Mouse (Mus musculus): ENCODE measurements around the gene Bcl7c. TPM values are rescaled to one million over a fixed set of nuclear protein-coding genes. Genes with fewer than 3 reads are reported as not detected.
A peak's percentile ranks its signal among the peaks of the same experiment; 100 is the strongest.

Bcl7c gene
- polyA plus RNA-seq, 1 experiment from 2014 or later, result 56.6 TPM

- no peak overlapping the region for H3K4me3 ChIP-seq
- H3K9me3 ChIP-seq, result no peaks in the 10 kb centered on the region
- 0 out of 2 replicates have a peak, but pooled peaks cover 4% of the 10 kb centered on the region for H3K4me1 ChIP-seq (replicated peaks)
- DNase-seq (ENCODE audit: low spot score), result no peak
- H3K36me3 ChIP-seq, result peaks cover 8% of the 10 kb centered on the region; the same call in 1 of the 2 replicates
- 88% methylated on average over 11 of the region's 11 CpGs for WGBS
- no peaks in the 10 kb centered on the region for H3K27me3 ChIP-seq (ENCODE audit: insufficient read depth, poor library complexity, severe bottlenecking)
- no peak overlapping the region for H3K27ac ChIP-seq
Measured at GRCm38 (mm10) chr7:127671880-127672774, 36.6 kb downstream of the Bcl7c start.

- Histone ChIP-seq H3K27me3 (ENCODE audit: insufficient read depth, poor library complexity, severe bottlenecking) (no peaks in the 10 kb centered on the region), H3K36me3 (peaks cover 19% of the 10 kb centered on the region), H3K4me3 (no peak overlapping the region), H3K9me3 (no peaks in the 10 kb centered on the region), H3K4me1 (replicated peaks) (no peaks in the 10 kb centered on the region), H3K27ac (no peak overlapping the region)
- no peak for DNase-seq (ENCODE audit: low spot score)
- WGBS, result 81% methylated on average over 8 of the region's 8 CpGs
Measured at GRCm38 (mm10) chr7:127667171-127667570, 41.6 kb downstream of the Bcl7c start.

- H3K27me3 ChIP-seq (ENCODE audit: insufficient read depth, poor library complexity, severe bottlenecking), result no peaks in the 10 kb centered on the region
- H3K4me1 ChIP-seq (replicated peaks), result no peaks in the 10 kb centered on the region
- no peak overlapping the region for H3K4me3 ChIP-seq
- H3K27ac ChIP-seq, result no peak overlapping the region
- peaks cover 19% of the 10 kb centered on the region for H3K36me3 ChIP-seq
- WGBS, result 89% methylated on average over 13 of the region's 13 CpGs
- H3K9me3 ChIP-seq, result no peaks in the 10 kb centered on the region
- DNase-seq (ENCODE audit: low spot score), result no peak
Measured at GRCm38 (mm10) chr7:127666679-127667078, 42.1 kb downstream of the Bcl7c start.

- H3K27me3 ChIP-seq (ENCODE audit: insufficient read depth, poor library complexity, severe bottlenecking), result no peaks in the 10 kb centered on the region
- no peak for DNase-seq (ENCODE audit: low spot score)
- H3K4me1 ChIP-seq (replicated peaks), result no peaks in the 10 kb centered on the region
- 93% methylated on average over 6 of the region's 6 CpGs for WGBS
- H3K9me3 ChIP-seq, result no peaks in the 10 kb centered on the region
- H3K27ac ChIP-seq, result no peak overlapping the region
- H3K36me3 ChIP-seq, result peaks cover 19% of the 10 kb centered on the region
- H3K4me3 ChIP-seq, result no peak overlapping the region
Measured at GRCm38 (mm10) chr7:127666066-127666654, 42.6 kb downstream of the Bcl7c start.

DNA sequence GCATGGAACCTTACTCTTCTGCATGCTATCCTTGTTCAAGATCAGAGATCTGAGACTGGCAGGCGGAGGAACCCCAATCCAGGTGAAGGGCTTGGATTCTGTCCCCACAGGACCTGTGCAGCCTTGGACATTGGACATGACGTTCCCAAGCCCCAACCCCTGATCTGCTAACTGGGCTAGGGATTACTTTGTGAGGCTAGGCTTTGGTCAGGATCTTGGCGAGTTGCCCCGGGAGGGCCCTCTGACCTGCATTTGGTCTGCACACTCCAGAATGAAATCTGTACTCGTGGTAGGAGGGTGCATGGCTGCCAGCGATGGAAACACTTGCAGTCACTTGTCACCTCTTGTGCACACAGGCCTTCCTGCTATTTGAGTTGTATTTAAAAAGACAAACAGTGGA lies 45.8 kb downstream of the Bcl7c start:
- no peaks in the 10 kb centered on the region for H3K27me3 ChIP-seq (ENCODE audit: insufficient read depth, poor library complexity, severe bottlenecking)
- no peak overlapping the region for H3K27ac ChIP-seq
- WGBS, result 92% methylated on average over 6 of the region's 6 CpGs
- H3K4me1 ChIP-seq (replicated peaks), result no peaks in the 10 kb centered on the region
- peaks cover 19% of the 10 kb centered on the region for H3K36me3 ChIP-seq
- DNase-seq (ENCODE audit: low spot score), result no peak
- H3K9me3 ChIP-seq, result no peaks in the 10 kb centered on the region
- H3K4me3 ChIP-seq, result no peak overlapping the region

DNA sequence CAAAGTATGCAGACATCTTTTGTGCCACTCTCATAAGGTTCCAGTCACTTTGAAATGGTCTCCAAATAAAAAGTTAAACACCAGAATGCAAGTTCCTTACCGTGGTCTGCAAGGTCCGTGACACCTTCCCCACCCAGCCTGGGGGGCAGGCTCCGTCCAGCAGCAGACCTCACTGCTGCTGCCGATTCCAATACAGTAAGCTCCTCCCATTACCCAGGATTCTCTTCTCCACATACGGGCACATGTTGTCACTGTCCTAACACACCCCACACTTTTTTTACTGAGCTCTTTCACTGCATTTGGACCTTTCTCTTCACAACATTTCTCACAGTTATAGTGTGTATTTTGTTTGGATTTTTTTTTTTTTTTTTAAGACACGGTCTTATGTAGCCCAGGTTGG lies 46.9 kb downstream of the Bcl7c start:
- Histone ChIP-seq H3K4me3 (no peak overlapping the region), H3K9me3 (no peaks in the 10 kb centered on the region), H3K27ac (no peak overlapping the region), H3K4me1 (replicated peaks) (no peaks in the 10 kb centered on the region), H3K36me3 (peaks cover 18% of the 10 kb centered on the region), H3K27me3 (ENCODE audit: insufficient read depth, poor library complexity, severe bottlenecking) (no peaks in the 10 kb centered on the region)
- DNase-seq (ENCODE audit: low spot score), result no peak
- WGBS, result 78% methylated on average over 6 of the region's 6 CpGs

DNA sequence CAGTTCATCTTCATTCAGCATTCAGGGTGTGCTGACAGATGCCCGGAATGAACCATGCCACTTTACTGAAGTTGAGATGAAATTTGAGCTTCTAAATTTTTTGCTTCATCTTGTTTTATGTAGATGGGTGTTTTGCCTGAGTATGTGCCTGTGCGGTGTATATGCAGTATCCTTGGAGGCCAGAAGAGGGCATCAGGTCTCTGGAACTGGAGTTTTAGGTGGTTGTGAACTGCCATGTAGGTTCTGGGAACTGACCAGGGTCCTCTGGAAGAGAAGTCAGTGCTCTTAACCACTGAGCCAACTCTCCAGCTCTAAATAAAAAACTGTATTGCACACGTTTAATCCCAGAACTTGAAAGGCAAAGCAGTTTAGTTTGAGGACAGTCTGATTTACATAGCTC lies 47.9 kb downstream of the Bcl7c start:
- no peak for DNase-seq (ENCODE audit: low spot score)
- no peaks in the 10 kb centered on the region for H3K9me3 ChIP-seq
- H3K4me3 ChIP-seq, result no peak overlapping the region
- no peaks in the 10 kb centered on the region for H3K27me3 ChIP-seq (ENCODE audit: insufficient read depth, poor library complexity, severe bottlenecking)
- peaks cover 9% of the 10 kb centered on the region for H3K36me3 ChIP-seq
- H3K27ac ChIP-seq, result no peak overlapping the region
- WGBS, result 87% methylated on average over 3 of the region's 3 CpGs
- no peaks in the 10 kb centered on the region for H3K4me1 ChIP-seq (replicated peaks)

DNA sequence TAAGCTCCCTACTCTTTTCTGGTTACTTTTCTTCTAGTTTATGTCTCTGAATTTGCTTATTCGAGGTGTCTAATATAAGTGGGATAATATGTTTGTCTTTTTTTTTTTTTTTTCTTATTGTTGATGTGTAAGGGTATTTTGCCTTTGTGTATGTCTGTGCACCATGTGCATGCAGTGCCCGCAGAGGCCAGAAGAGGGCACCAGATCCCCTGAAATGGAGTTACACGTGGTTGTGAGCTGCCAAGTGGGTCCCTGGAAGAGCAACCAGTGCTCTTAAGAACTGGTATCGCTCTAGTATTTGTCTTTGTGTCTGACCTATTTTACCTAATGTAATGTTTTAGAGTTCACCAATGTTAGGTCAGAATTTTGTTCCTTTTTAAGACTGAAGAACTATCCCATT lies 51.8 kb downstream of the Bcl7c start:
- H3K27ac ChIP-seq, result no peak overlapping the region
- WGBS, result 37% methylated on average over 4 of the region's 4 CpGs
- H3K4me3 ChIP-seq, result no peak overlapping the region
- peak; percentile 70 for DNase-seq (ENCODE audit: low spot score)
- no peaks in the 10 kb centered on the region for H3K36me3 ChIP-seq
- peaks cover 7% of the 10 kb centered on the region; the same call in 1 of the 2 replicates for H3K27me3 ChIP-seq (ENCODE audit: insufficient read depth, poor library complexity, severe bottlenecking)
- H3K4me1 ChIP-seq (replicated peaks), result peaks cover 4% of the 10 kb centered on the region
- no peaks in the 10 kb centered on the region for H3K9me3 ChIP-seq

DNA sequence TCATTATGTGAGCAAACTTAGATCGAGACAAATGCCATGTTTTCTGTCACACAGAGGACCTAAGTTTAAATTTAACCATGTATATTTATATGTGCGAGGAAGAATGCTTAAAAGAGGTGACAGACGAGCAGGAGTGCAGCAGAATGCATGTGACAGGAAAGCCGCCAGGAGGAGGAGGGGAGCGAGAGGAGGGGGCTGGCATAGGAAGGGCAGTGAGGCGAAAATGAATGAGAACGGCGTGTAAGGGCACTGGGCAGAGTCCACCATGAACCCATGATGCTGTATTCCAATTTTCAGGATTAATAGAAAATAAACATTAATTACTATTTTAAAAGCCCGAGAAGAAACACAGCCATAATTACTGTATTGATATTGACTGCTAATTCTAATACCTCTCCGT lies 54.4 kb downstream of the Bcl7c start:
- H3K27me3 ChIP-seq (ENCODE audit: insufficient read depth, poor library complexity, severe bottlenecking), result peaks cover 9% of the 10 kb centered on the region; the same call in 1 of the 2 replicates
- H3K9me3 ChIP-seq, result no peaks in the 10 kb centered on the region
- H3K4me1 ChIP-seq (replicated peaks), result peaks cover 7% of the 10 kb centered on the region
- no peak overlapping the region for H3K4me3 ChIP-seq
- WGBS, result 84% methylated on average over 10 of the region's 10 CpGs
- no peak for DNase-seq (ENCODE audit: low spot score)
- H3K27ac ChIP-seq, result no peak overlapping the region
- H3K36me3 ChIP-seq, result no peaks in the 10 kb centered on the region

DNA sequence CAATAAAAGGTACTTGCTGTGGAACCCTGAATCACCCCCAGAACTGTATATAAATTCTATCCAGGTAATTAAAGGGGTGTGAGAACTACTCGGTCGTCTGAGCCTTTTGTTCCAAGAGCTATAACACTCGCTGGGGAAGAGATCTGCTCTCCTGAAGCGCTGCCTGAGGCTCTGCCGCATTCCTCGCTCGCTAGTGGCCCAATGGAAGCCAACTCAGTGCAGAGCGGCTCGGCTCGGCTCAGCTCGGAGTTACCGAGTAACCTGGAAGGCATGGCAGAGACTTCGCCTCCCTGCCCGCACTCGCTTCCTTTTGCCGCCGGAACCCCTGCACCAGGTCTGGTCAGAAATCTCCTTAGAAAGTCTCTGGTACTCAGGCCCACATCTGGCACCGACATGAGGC lies 56.7 kb downstream of the Bcl7c start:
- 21% methylated on average over 18 of the region's 18 CpGs for WGBS
- no peaks in the 10 kb centered on the region for H3K36me3 ChIP-seq
- no peaks in the 10 kb centered on the region for H3K9me3 ChIP-seq
- peaks cover 9% of the 10 kb centered on the region; the same call in 1 of the 2 replicates for H3K27me3 ChIP-seq (ENCODE audit: insufficient read depth, poor library complexity, severe bottlenecking)
- no peak overlapping the region; the same call in 1 of the 2 replicates for H3K4me3 ChIP-seq
- peaks cover 7% of the 10 kb centered on the region for H3K4me1 ChIP-seq (replicated peaks)
- peak; percentile 42 for DNase-seq (ENCODE audit: low spot score)
- no peak overlapping the region for H3K27ac ChIP-seq

GRCm38 (mm10) chr7:127651624-127652023 lies 57.1 kb downstream of the Bcl7c start:
- Histone ChIP-seq H3K36me3 (no peaks in the 10 kb centered on the region), H3K9me3 (no peaks in the 10 kb centered on the region), H3K27ac (no peak overlapping the region), H3K27me3 (ENCODE audit: insufficient read depth, poor library complexity, severe bottlenecking) (peaks cover 9% of the 10 kb centered on the region; the same call in 1 of the 2 replicates), H3K4me3 (no peak overlapping the region; the same call in 1 of the 2 replicates), H3K4me1 (replicated peaks) (peaks cover 7% of the 10 kb centered on the region)
- WGBS, result 80% methylated on average over 3 of the region's 3 CpGs
- DNase-seq (ENCODE audit: low spot score), result no peak

GRCm38 (mm10) chr7:127649206-127649605 lies 59.5 kb downstream of the Bcl7c start:
- H3K9me3 ChIP-seq, result no peaks in the 10 kb centered on the region
- H3K4me3 ChIP-seq, result no peak overlapping the region
- peaks cover 7% of the 10 kb centered on the region for H3K4me1 ChIP-seq (replicated peaks)
- H3K27me3 ChIP-seq (ENCODE audit: insufficient read depth, poor library complexity, severe bottlenecking), result peaks cover 9% of the 10 kb centered on the region; the same call in 1 of the 2 replicates
- WGBS, result 84% methylated on average over 6 of the region's 6 CpGs
- H3K36me3 ChIP-seq, result no peaks in the 10 kb centered on the region
- DNase-seq (ENCODE audit: low spot score), result no peak
- H3K27ac ChIP-seq, result no peak overlapping the region

Measured in hindbrain, embryonic 10.5 days (tissue).